Mouse (Mus musculus) forebrain, embryonic 11.5 days (tissue): ENCODE measurements at regions not wholly inside any gene's neighbourhood (a gene's known extent, or its start where the extent isn't known, plus 50 kb on each side); places are given as distances from the start of the nearest gene placed in this dataset.

Experiments
- ATAC-seq: fragments of 200-750 bp; cut with Nextera tagmentation; replicated peaks from 2 replicates; pipeline ENCODE4 v1.8.0; 2017; ENCODE audit warnings: moderate TSS enrichment; ENCODE audit not compliant: low FRiP score
- DNase-seq: peaks from one replicate; pipeline ENCODE4 v3.0.0-alpha.2; 2017; ENCODE audit warnings: low spot score
- H3K27ac ChIP-seq: fragments of 300-500 bp; sonication (generic); 2 replicates; pipeline ENCODE4 v1.5.1; 2014; ENCODE audit warnings: low read depth, low read length
- H3K27me3 ChIP-seq: fragments of 300-500 bp; sonication (generic); 2 replicates; pipeline ENCODE4 v1.6.1; 2014; ENCODE audit warnings: mild to moderate bottlenecking, low read length, mixed read lengths; ENCODE audit not compliant: control insufficient read depth, insufficient read depth
- H3K36me3 ChIP-seq: fragments of 300-500 bp; sonication (generic); 2 replicates; pipeline ENCODE4 v1.6.1; 2014; ENCODE audit warnings: mild to moderate bottlenecking, low read length, moderate library complexity, mixed read lengths; ENCODE audit not compliant: control insufficient read depth, insufficient read depth
- H3K4me1 ChIP-seq: fragments of 300-500 bp; sonication (generic); replicated peaks from 2 replicates; pipeline ENCODE4 v1.6.1; 2014; ENCODE audit warnings: low read length, mixed read lengths; ENCODE audit not compliant: control insufficient read depth, insufficient read depth
- H3K4me2 ChIP-seq: fragments of 300-500 bp; sonication (generic); 2 replicates; pipeline ENCODE4 v1.6.1; 2014; ENCODE audit warnings: low read depth, mild to moderate bottlenecking, low read length, moderate library complexity, mixed read lengths; ENCODE audit not compliant: severe bottlenecking
- H3K4me3 ChIP-seq: fragments of 300-500 bp; sonication (generic); 2 replicates; pipeline ENCODE4 v1.5.1; 2014; ENCODE audit warnings: low read depth, low read length
- H3K9ac ChIP-seq: fragments of 300-500 bp; sonication (generic); 2 replicates; pipeline ENCODE4 v1.6.1; 2014; ENCODE audit warnings: low read length
- H3K9me3 ChIP-seq: fragments of 300-500 bp; sonication (generic); 2 replicates; pipeline ENCODE4 v1.6.1; 2016; ENCODE audit warnings: low read length, mixed read lengths; ENCODE audit not compliant: control insufficient read depth
- WGBS: fragments of 180-500 bp; shearing (Covaris S2); extraction: QIAGEN DNeasy Blood & Tissue Kit; methylation state at CpG from one replicate; pipeline ENCODE4 v1.1.7; 2014; 5-methylcytosine and 5-hydroxymethylcytosine counted together

DNA sequence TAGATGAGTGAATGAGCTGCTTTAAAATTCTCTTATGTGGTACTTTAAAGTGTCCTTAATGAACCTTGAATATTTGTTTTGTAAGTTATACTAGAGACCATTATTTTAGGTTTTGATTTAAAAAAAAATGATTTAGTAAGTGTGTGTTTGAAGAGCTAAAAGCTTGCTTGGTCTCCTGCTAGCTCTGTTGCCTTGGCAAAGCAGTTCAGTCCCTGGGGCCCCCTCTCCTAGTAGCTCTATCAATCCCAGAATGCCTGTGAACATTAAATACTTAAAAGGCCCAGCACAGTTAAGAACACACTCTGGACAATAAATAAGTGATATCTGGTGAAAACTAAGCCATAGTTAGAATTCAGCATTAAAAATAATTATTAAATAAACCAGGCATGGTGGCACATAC is 138.3 kb upstream of the Abca1 start:
- Histone ChIP-seq H3K9me3 (no peaks in the 10 kb centered on the region; the same call in 1 of the 2 replicates), H3K27ac (no peak overlapping the region), H3K9ac (no peak overlapping the region), H3K36me3 (no peaks in the 10 kb centered on the region), H3K4me3 (no peak overlapping the region), H3K4me2 (no peak overlapping the region), H3K4me1 (no peaks in the 10 kb centered on the region), H3K27me3 (no peaks in the 10 kb centered on the region)
- no peak for DNase-seq
- ATAC-seq, result no peak

DNA sequence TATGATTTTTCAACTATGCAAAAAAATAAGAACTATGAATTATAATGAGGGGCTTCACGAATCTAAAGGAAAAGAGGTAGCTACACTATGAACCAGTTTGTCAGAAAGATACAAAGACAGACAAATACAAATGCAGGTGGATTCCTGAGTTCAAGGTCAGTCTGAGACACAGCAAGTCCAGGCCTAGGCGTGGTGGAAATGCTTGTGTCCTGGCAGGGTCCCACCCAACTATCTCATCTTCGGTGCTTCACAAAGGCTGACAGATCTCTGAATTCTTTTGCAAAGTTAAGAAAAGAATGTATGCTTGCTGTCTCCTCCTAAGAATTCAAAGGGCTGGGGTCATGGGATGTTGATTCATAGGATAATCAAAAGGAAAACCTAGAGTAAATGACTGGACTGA is 132.9 kb upstream of the Abca1 start:
- Histone ChIP-seq H3K4me1 (no peaks in the 10 kb centered on the region), H3K4me3 (no peak overlapping the region), H3K36me3 (no peaks in the 10 kb centered on the region), H3K4me2 (no peak overlapping the region), H3K27ac (no peak overlapping the region), H3K9ac (no peak overlapping the region), H3K9me3 (no peaks in the 10 kb centered on the region; the same call in 1 of the 2 replicates), H3K27me3 (no peaks in the 10 kb centered on the region)
- WGBS, result 94% methylated on average over 3 of the region's 3 CpGs
- no peak for ATAC-seq
- no peak for DNase-seq

DNA sequence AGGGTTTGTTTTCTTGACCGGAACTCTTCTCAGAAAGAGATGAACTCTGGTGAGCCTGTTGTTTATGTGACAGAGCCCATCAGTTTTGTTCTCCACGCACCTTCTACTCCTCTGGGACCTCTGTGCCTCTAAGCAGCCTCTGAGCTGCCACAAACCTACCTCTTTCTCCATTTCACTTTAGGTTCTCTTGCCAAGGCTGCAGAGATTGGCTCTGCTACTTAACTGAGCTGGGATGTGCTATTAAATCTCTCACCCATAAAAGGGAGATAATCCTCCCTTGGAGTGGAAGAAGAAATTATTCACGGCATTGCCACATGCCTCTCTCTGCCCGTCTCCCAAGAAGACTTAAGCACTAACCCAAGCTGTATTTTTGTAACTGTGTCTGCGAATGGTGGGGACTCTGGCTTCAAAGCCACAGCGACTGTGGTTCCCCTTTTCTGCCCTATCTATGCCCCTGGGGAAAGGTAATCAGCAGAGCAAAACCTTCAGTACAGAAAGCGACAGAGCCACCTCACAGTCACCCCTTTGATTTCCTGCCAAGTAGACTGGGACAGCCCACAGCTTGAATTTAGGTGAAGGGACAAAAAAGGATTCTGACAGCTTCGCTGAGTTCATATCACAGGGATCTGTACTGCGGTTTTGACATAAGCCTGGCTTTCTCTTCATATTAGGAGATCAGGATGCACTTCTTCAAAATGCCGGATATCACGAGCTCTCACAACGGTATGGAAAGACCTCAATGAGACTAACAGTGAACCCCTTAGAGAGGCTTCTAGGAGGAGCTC is 118.2 kb upstream of the Abca1 start:
- Histone ChIP-seq H3K9me3 (no peaks in the 10 kb centered on the region), H3K9ac (no peak overlapping the region), H3K36me3 (no peaks in the 10 kb centered on the region), H3K4me2 (no peak overlapping the region), H3K4me3 (no peak overlapping the region), H3K27ac (no peak overlapping the region), H3K27me3 (no peaks in the 10 kb centered on the region), H3K4me1 (peaks cover 3% of the 10 kb centered on the region; the same call in 1 of the 2 replicates)
- 69% methylated on average over 12 of the region's 12 CpGs for WGBS
- ATAC-seq (no peak), DNase-seq (no peak)

DNA sequence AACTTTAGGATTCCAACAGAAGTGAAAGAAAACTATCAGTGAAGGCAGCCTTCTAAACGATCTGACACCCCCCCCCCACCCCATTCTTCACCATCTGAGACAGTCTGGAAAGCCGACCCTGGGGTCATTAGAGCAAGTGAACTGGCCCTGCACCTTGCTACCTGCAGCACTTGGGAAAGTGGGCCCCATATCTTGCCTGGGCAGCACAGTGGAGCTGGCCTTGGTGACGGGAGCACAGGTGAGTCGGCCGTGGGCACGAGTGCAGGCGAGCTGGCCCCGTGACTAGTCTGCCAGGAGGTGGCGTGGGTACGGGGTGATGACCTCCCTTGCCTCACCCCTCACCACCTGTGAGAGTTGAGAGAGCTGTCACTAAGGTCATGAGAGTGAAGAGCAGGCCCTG is 110.7 kb upstream of the Abca1 start:
- Histone ChIP-seq H3K9me3 (no peaks in the 10 kb centered on the region), H3K4me3 (no peak overlapping the region), H3K9ac (no peak overlapping the region), H3K4me2 (no peak overlapping the region), H3K4me1 (no peaks in the 10 kb centered on the region), H3K27me3 (no peaks in the 10 kb centered on the region), H3K27ac (no peak overlapping the region), H3K36me3 (no peaks in the 10 kb centered on the region)
- 87% methylated on average over 10 of the region's 10 CpGs for WGBS
- ATAC-seq (no peak), DNase-seq (no peak)

DNA sequence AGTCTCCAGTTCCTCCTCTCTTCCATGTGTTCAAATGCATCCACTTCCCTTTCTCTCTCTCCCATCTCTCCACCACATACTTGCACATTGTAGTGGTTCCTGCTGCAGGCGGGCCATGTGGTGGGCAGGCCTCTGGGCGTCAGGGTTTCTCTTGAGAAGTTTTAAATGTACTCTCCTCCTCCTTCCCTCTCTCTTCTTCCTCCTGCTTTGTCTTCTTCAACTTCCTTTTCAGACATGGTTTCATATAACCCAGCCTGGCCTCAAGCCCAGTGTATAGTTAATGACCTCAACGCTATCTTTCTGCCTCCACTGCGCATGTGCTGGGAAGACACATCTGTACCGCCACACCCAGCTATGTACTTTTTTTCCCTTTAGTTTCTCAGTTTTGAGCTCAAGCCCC is 110.3 kb upstream of the Abca1 start:
- Histone ChIP-seq H3K27ac (no peak overlapping the region), H3K9ac (no peak overlapping the region), H3K27me3 (no peaks in the 10 kb centered on the region), H3K36me3 (no peaks in the 10 kb centered on the region), H3K4me3 (no peak overlapping the region), H3K9me3 (no peaks in the 10 kb centered on the region), H3K4me2 (no peak overlapping the region), H3K4me1 (no peaks in the 10 kb centered on the region)
- DNase-seq (no peak), ATAC-seq (no peak)
- WGBS, result 95% methylated on average over 5 of the region's 5 CpGs

DNA sequence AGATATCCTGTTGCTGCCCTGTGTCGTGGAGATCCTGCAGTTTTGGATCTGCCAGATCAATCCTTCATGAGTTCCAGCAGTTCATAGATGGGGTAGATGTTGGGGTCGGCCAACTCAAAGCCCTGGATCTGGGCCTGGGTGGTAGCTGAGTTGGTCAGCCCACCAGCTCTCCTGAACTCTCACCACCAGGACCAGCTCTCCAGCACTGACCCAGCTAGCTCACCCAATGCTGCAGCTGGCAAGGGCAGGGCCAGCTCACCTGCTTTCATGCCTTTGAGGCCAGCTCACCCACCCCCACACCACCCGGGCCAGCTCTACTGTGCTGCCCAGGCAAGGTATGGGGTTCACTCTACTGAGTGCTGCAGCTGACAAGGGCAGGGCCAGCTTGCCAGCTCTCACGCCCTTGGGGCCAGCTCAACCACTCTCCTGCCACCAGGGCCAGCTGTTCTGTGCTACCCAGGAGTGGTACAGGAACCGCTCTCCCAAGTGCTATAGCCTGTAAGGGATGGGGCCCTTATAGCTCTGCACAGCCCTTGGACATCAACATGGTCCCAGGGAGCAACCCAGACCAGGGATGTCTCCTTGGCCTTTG is 109.7 kb upstream of the Abca1 start:
- no peak overlapping the region for H3K4me2 ChIP-seq
- DNase-seq, result no peak
- no peaks in the 10 kb centered on the region for H3K4me1 ChIP-seq
- no peak for ATAC-seq
- 91% methylated on average over 5 of the region's 5 CpGs for WGBS
- no peak overlapping the region for H3K4me3 ChIP-seq
- no peaks in the 10 kb centered on the region for H3K27me3 ChIP-seq
- H3K27ac ChIP-seq, result no peak overlapping the region
- H3K9me3 ChIP-seq, result no peaks in the 10 kb centered on the region
- H3K9ac ChIP-seq, result no peak overlapping the region
- H3K36me3 ChIP-seq, result no peaks in the 10 kb centered on the region

DNA sequence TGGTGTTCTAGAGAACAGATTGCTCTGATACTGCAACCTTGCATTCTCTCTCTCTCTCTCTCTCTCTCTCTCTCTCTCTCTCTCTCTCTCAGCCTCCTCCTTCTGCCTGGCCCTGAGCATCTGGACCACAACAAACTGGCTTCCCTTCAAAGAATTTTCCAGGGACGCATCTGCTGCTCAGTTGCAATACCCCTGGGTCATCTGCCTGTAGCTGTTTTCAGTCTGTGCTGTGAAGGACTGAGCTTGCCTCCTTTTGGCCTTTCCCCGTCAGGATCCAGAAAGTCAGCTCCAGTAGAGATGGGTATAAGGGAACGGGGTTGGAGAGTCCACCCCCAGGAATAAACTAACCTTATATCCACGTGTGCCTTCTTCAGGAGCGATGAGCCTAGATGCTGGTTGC is 105.2 kb upstream of the Abca1 start:
- ATAC-seq (no peak), DNase-seq (no peak)
- Histone ChIP-seq H3K27me3 (no peaks in the 10 kb centered on the region), H3K27ac (no peak overlapping the region), H3K36me3 (no peaks in the 10 kb centered on the region), H3K9ac (no peak overlapping the region), H3K9me3 (no peaks in the 10 kb centered on the region), H3K4me1 (no peaks in the 10 kb centered on the region), H3K4me3 (no peak overlapping the region), H3K4me2 (no peak overlapping the region)
- WGBS, result 88% methylated on average over 5 of the region's 5 CpGs

DNA sequence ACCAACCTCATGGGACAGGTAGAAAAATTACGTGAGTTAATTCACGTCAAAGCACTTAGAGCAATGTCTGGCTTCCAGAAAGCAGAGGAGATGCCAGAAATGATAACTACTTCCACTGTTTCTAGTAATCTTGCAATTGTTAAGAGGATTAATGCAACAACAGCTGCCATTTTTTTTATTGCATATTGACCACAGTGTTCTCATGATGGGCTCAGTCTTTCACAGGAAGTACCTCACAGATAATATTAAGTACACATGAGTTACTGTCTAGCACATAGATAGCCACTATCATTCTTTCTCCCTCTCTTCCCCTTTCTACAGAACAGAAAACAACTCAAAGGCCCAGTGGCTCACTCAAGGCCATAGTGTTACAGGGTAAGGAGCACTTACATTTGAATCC is 104.8 kb upstream of the Abca1 start:
- 89% methylated on average over 2 of the region's 2 CpGs for WGBS
- no peaks in the 10 kb centered on the region for H3K9me3 ChIP-seq
- DNase-seq (no peak), ATAC-seq (no peak)
- no peaks in the 10 kb centered on the region for H3K4me1 ChIP-seq
- no peak overlapping the region for H3K4me3 ChIP-seq
- no peak overlapping the region for H3K27ac ChIP-seq
- H3K4me2 ChIP-seq, result no peak overlapping the region
- H3K36me3 ChIP-seq, result no peaks in the 10 kb centered on the region
- H3K9ac ChIP-seq, result no peak overlapping the region
- H3K27me3 ChIP-seq, result no peaks in the 10 kb centered on the region

DNA sequence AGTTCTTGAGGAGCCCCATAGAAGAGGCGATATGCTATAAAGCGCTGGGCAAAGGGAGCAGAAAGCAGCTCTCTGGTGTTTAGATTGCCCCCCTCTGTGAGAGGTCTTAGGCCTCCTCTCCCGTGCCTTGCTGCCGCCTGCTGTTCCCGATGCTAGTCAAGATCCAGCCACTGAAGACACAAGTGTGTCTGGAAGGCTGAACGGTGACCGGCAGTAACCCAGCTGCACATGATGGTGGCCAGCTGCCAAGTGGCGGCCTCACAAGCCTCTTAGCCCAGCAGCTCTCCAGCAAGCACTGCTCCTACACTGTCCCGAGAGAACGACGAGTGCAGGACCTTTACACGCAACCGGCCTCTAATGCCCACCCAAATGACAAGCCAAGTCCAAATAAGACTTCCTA is 104.1 kb upstream of the Abca1 start:
- H3K9me3 ChIP-seq, result no peaks in the 10 kb centered on the region

More for the DNA sequence above, 104.1 kb upstream of the Abca1 start:
- Histone ChIP-seq H3K4me3 (no peak overlapping the region), H3K27ac (no peak overlapping the region), H3K4me2 (no peak overlapping the region), H3K4me1 (no peaks in the 10 kb centered on the region), H3K9ac (no peak overlapping the region), H3K27me3 (no peaks in the 10 kb centered on the region), H3K36me3 (no peaks in the 10 kb centered on the region)
- DNase-seq (peak; percentile 56), ATAC-seq (no peak)
- WGBS, result 70% methylated on average over 13 of the region's 13 CpGs
